Mouse (Mus musculus): ENCODE measurements at regions not wholly inside any gene's neighbourhood (a gene's known extent, or its start where the extent isn't known, plus 50 kb on each side); places are given as distances from the start of the nearest gene placed in this dataset.

DNA sequence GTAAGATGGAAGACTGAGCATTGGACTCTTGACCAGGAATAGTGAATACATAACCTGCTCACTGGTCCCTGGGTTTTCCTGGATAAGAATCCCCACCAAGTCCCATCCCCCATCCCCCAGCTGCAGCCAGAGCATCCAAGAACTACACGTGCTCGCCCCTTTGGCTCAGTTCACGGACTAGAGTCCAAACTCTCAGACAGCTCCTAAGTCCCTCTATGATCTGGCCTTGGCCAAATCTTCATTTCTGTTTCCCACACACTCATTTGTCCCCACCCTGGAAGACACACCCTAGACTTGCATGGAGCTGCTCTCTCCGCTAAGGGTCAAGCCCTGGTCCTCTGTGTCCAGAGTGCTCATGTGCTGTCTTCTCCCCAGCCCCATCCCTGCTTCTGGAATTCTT is 139.9 kb downstream of the Tmx1 start:
- no peaks in the 10 kb centered on the region for H3K4me1 ChIP-seq (ENCODE audit: control insufficient read depth, insufficient read depth, low read length)
- WGBS = 88% methylated on average over 4 of the region's 4 CpGs

GRCm38 (mm10) chr12:70598211-70598701 is 145.4 kb downstream of the Tmx1 start:
- H3K4me1 ChIP-seq (ENCODE audit: control insufficient read depth, insufficient read depth, low read length) = no peaks in the 10 kb centered on the region
- no peak overlapping the region for H3K27ac ChIP-seq (ENCODE audit: control insufficient read depth, insufficient read depth, low read depth, low read length, poor library complexity)
- WGBS = 83% methylated on average over 15 of the region's 15 CpGs
- TF ChIP-seq CTCF (IDR thresholded peaks at IDR 0.05; ENCODE audit: control insufficient read depth, insufficient read depth, low read length) (no peak), POLR2A (IDR thresholded peaks at IDR 0.05; ENCODE audit: borderline replicate concordance, control insufficient read depth, low read depth, low read length) (no peak)
- H3K4me3 ChIP-seq (replicated peaks; ENCODE audit: control insufficient read depth, low read depth, low read length) = no peak overlapping the region

More for the DNA sequence above, 139.9 kb downstream of the Tmx1 start:
- no peak for TF ChIP-seq POLR2A (IDR thresholded peaks at IDR 0.05; ENCODE audit: borderline replicate concordance, control insufficient read depth, low read depth, low read length)
- TF ChIP-seq CTCF (IDR thresholded peaks at IDR 0.05; ENCODE audit: control insufficient read depth, insufficient read depth, low read length) = no peak
- no peak overlapping the region for H3K4me3 ChIP-seq (replicated peaks; ENCODE audit: control insufficient read depth, low read depth, low read length)
- H3K27ac ChIP-seq (ENCODE audit: control insufficient read depth, insufficient read depth, low read depth, low read length, poor library complexity) = no peak overlapping the region

GRCm38 (mm10) chr12:70599731-70600130 is 146.8 kb downstream of the Tmx1 start:
- Histone ChIP-seq H3K4me1 (ENCODE audit: control insufficient read depth, insufficient read depth, low read length) (no peaks in the 10 kb centered on the region), H3K27ac (ENCODE audit: control insufficient read depth, insufficient read depth, low read depth, low read length, poor library complexity) (no peak overlapping the region), H3K4me3 (replicated peaks; ENCODE audit: control insufficient read depth, low read depth, low read length) (no peak overlapping the region)
- no peak for TF ChIP-seq POLR2A (IDR thresholded peaks at IDR 0.05; ENCODE audit: borderline replicate concordance, control insufficient read depth, low read depth, low read length)
- no peak for TF ChIP-seq CTCF (IDR thresholded peaks at IDR 0.05; ENCODE audit: control insufficient read depth, insufficient read depth, low read length)
- WGBS = 78% methylated on average over 6 of the region's 6 CpGs

- 78% methylated on average over 1 of the region's 1 CpGs for WGBS
- H3K4me1 ChIP-seq (ENCODE audit: control insufficient read depth, insufficient read depth, low read length) = no peaks in the 10 kb centered on the region
- TF ChIP-seq POLR2A (IDR thresholded peaks at IDR 0.05; ENCODE audit: borderline replicate concordance, control insufficient read depth, low read depth, low read length) (no peak), CTCF (IDR thresholded peaks at IDR 0.05; ENCODE audit: control insufficient read depth, insufficient read depth, low read length) (no peak)
Measured at GRCm38 (mm10) chr12:70603869-70604268, 151.0 kb downstream of the Tmx1 start.

DNA sequence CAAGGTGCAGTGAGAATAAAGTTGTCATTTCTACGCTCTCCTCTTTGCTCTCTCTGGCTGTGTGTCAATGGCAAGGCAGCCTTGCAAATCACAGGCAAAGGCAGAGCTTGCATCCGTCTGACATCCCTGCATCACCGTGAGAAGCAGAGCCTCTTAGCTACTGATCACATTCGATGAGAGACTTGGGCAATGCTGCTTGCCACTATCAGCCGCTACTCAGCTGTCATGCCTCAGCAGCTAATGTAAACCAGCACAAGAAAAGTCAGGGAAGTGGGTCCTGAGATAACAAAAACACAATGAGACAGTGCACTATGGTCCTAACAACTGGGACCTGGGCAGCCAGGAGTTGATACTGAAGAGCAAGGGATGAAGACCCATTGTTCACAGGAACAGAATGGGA is 155.8 kb downstream of the Tmx1 start:
- Histone ChIP-seq H3K4me3 (replicated peaks; ENCODE audit: control insufficient read depth, low read depth, low read length) (no peak overlapping the region), H3K27ac (ENCODE audit: control insufficient read depth, insufficient read depth, low read depth, low read length, poor library complexity) (no peak overlapping the region), H3K4me1 (ENCODE audit: control insufficient read depth, insufficient read depth, low read length) (no peaks in the 10 kb centered on the region)
- WGBS = 71% methylated on average over 5 of the region's 5 CpGs
- no peak for TF ChIP-seq POLR2A (IDR thresholded peaks at IDR 0.05; ENCODE audit: borderline replicate concordance, control insufficient read depth, low read depth, low read length)

More at GRCm38 (mm10) chr12:70603869-70604268, 151.0 kb downstream of the Tmx1 start:
- Histone ChIP-seq H3K4me3 (replicated peaks; ENCODE audit: control insufficient read depth, low read depth, low read length) (no peak overlapping the region), H3K27ac (ENCODE audit: control insufficient read depth, insufficient read depth, low read depth, low read length, poor library complexity) (no peak overlapping the region)

DNA sequence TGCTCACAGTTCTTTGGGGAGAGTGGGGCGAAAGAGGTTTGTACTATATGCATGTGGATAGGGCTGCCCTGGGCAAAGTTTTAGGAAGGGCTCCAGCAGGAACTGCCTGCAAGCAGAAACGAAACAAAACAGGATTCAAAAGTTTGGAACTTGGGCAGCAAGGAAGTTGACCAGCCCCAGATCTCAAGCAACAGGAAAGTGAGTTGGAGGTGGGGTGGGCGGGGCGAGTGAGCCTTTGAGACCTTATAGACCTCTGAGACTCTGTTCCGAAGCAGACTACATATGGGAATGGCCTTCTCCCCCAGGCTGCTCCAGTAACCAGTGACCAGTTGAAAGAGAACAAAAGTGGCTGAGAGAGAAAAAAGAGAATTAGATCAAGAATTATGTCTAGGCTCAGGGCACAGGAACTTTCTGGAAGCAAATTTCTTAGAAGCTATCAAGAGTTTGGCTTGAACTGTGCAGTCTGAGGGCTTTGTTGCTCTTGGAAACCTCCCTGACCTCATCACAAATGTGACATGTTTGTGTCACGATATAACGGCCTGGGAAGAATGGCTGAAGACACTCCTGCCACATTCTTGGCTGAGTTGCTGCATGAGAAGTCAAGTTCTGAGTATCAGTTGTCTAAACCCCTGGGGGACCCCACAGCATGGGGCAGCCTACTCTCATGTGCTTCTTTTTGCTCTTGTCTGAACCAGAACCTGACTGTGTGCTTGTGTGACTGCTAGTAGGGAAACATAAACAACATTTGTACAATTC is 156.4 kb downstream of the Tmx1 start:
- no peak overlapping the region for H3K4me3 ChIP-seq (replicated peaks; ENCODE audit: control insufficient read depth, low read depth, low read length)
- WGBS = 81% methylated on average over 7 of the region's 7 CpGs
- TF ChIP-seq CTCF (IDR thresholded peaks at IDR 0.05; ENCODE audit: control insufficient read depth, insufficient read depth, low read length) = no peak
- no peak for TF ChIP-seq POLR2A (IDR thresholded peaks at IDR 0.05; ENCODE audit: borderline replicate concordance, control insufficient read depth, low read depth, low read length)
- no peaks in the 10 kb centered on the region for H3K4me1 ChIP-seq (ENCODE audit: control insufficient read depth, insufficient read depth, low read length)
- no peak overlapping the region for H3K27ac ChIP-seq (ENCODE audit: control insufficient read depth, insufficient read depth, low read depth, low read length, poor library complexity)

- WGBS = 85% methylated on average over 5 of the region's 5 CpGs
- TF ChIP-seq CTCF (IDR thresholded peaks at IDR 0.05; ENCODE audit: control insufficient read depth, insufficient read depth, low read length) (no peak), POLR2A (IDR thresholded peaks at IDR 0.05; ENCODE audit: borderline replicate concordance, control insufficient read depth, low read depth, low read length) (no peak)
- Histone ChIP-seq H3K4me3 (replicated peaks; ENCODE audit: control insufficient read depth, low read depth, low read length) (no peak overlapping the region), H3K4me1 (ENCODE audit: control insufficient read depth, insufficient read depth, low read length) (no peaks in the 10 kb centered on the region), H3K27ac (ENCODE audit: control insufficient read depth, insufficient read depth, low read depth, low read length, poor library complexity) (no peak overlapping the region)
Measured at GRCm38 (mm10) chr12:70611891-70612290, 159.0 kb downstream of the Tmx1 start.

DNA sequence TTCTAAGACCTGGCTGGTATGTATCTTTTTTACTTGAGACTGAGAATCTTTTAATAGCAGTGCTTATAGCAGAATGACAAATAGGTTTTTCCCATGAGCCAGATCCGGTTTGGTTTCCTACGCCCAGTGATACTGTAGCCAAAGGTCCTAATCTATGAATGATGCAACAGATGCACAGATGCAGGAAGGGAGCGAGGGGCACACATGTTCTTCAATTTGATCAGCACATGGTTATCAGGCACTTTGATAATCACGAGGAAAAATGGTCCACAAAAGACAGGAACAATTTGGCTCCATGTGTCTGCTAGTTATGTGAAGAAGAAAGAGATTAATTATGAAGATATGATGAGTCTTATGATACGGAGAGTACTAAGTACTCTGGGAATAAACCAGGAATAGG is 160.3 kb downstream of the Tmx1 start:
- no peaks in the 10 kb centered on the region for H3K4me1 ChIP-seq (ENCODE audit: control insufficient read depth, insufficient read depth, low read length)
- WGBS = 76% methylated on average over 5 of the region's 5 CpGs
- TF ChIP-seq CTCF (IDR thresholded peaks at IDR 0.05; ENCODE audit: control insufficient read depth, insufficient read depth, low read length) (no peak), POLR2A (IDR thresholded peaks at IDR 0.05; ENCODE audit: borderline replicate concordance, control insufficient read depth, low read depth, low read length) (no peak)
- no peak overlapping the region for H3K27ac ChIP-seq (ENCODE audit: control insufficient read depth, insufficient read depth, low read depth, low read length, poor library complexity)
- H3K4me3 ChIP-seq (replicated peaks; ENCODE audit: control insufficient read depth, low read depth, low read length) = no peak overlapping the region
